In genomic region chr5:96909218-96909617, GRCm38 (mm10) we compare ENCODE assay signal across 30 mouse cellular contexts.
DNase-seq lines count a peak whose midpoint lies in the region; ATAC-seq and TF ChIP-seq lines count a peak whose summit lies in the region.
"Had no signal": no experiment of that assay in that cellular context is flagged by ENCODE, and none has a peak within 500 bp of the region (broad histone marks: within the 10 kb centered on the region; RNA-seq: fewer than 3 reads in every experiment).

No protein-coding gene starts in this region.

- peaks cover 79% of the 10 kb centered on the region for H3K4me1 ChIP-seq in liver, embryonic 12.5 days
- peaks cover 26% of the 10 kb centered on the region for H3K4me1 ChIP-seq in liver, embryonic 11.5 days (replicated peaks; ENCODE audit: control insufficient read depth, insufficient read depth, low read length)
- H3K4me1 ChIP-seq in bone marrow macrophage, adult 2 months (ENCODE audit: control insufficient read depth, insufficient read depth, low read length), result peaks cover 46% of the 10 kb centered on the region
- peaks cover 44 to 48% of the 10 kb centered on the region in 2 experiments for H3K4me1 ChIP-seq in liver, embryonic 14.5 days (replicated peaks; ENCODE audit: control insufficient read depth in 2 of 2, insufficient read depth in 2 of 2, low read length in 1 of 2)
- peaks cover 48% of the 10 kb centered on the region for H3K4me1 ChIP-seq in liver, postnatal 0 days (ENCODE audit: insufficient read depth)
- no peaks in the 10 kb centered on the region for H3K4me1 ChIP-seq in kidney, embryonic 14.5 days (ENCODE audit: control insufficient read depth, insufficient read depth, low read length)

- no peak for TF ChIP-seq EP300 in liver, embryonic 14.5 days (IDR thresholded peaks at IDR 0.05; ENCODE audit: low read depth)
- no peak for TF ChIP-seq EP300 in liver, postnatal 0 days (IDR thresholded peaks at IDR 0.05; ENCODE audit: low read depth)

- ATAC-seq in liver, embryonic 12.5 days, result no peak
- ATAC-seq in liver, embryonic 11.5 days (replicated peaks; ENCODE audit: low FRiP score), result no peak
- no peak for ATAC-seq in liver, embryonic 14.5 days (ENCODE audit: insufficient read depth)
- ATAC-seq in liver, postnatal 0 days, result no peak
- ATAC-seq in kidney, embryonic 14.5 days (ENCODE audit: low FRiP score, low TSS enrichment), result no peak
- ATAC-seq: activated CD4-positive, CD25-positive, alpha-beta regulatory T cell, adult 4 months; CD4-positive, CD25-positive, alpha-beta regulatory T cell, adult 4 months; forebrain, embryonic 15.5 days; hindbrain, embryonic 16.5 days had no signal

- no peaks in the 10 kb centered on the region for H3K9me3 ChIP-seq in liver, embryonic 12.5 days (replicated peaks)
- no peaks in the 10 kb centered on the region for H3K9me3 ChIP-seq in liver, embryonic 11.5 days (ENCODE audit: control insufficient read depth, low read length)
- H3K9me3 ChIP-seq in liver, embryonic 14.5 days (ENCODE audit: control insufficient read depth, low read length), result no peaks in the 10 kb centered on the region
- no peaks in the 10 kb centered on the region for H3K9me3 ChIP-seq in liver, postnatal 0 days (ENCODE audit: low read length)
- no peaks in the 10 kb centered on the region for H3K9me3 ChIP-seq in kidney, embryonic 14.5 days (ENCODE audit: control insufficient read depth, low read length)
- H3K9me3 ChIP-seq: embryonic facial prominence, embryonic 10.5 days; embryonic facial prominence, embryonic 13.5 days; forebrain, embryonic 12.5 days; forebrain, embryonic 15.5 days; heart, embryonic 15.5 days; hindbrain, embryonic 13.5 days had no signal

- peak overlapping the region; percentile 27; the same call in 1 of the 2 replicates for H3K9ac ChIP-seq in liver, embryonic 12.5 days
- H3K9ac ChIP-seq in liver, embryonic 11.5 days (ENCODE audit: low read depth, low read length), result no peak overlapping the region
- no peak overlapping the region for H3K9ac ChIP-seq in liver, embryonic 14.5 days (replicated peaks)
- H3K9ac ChIP-seq in liver, postnatal 0 days (replicated peaks), result no peak overlapping the region
- H3K9ac ChIP-seq in kidney, embryonic 14.5 days (ENCODE audit: low read depth, low read length), result no peak overlapping the region
- H3K9ac ChIP-seq: embryonic facial prominence, embryonic 13.5 days; forebrain, embryonic 12.5 days; forebrain, embryonic 15.5 days; heart, embryonic 15.5 days; hindbrain, embryonic 13.5 days had no signal

- no peak overlapping the region for H3K4me3 ChIP-seq in liver, embryonic 12.5 days
- H3K4me3 ChIP-seq in liver, embryonic 11.5 days (ENCODE audit: low read depth, low read length), result no peak overlapping the region
- H3K4me3 ChIP-seq in bone marrow macrophage, adult 2 months (ENCODE audit: insufficient read depth, low read length), result no peak overlapping the region
- no peak overlapping the region for H3K4me3 ChIP-seq in liver, embryonic 14.5 days (ENCODE audit: insufficient read depth in 1 of 2, low read depth in 2 of 2, low read length in 2 of 2)
- H3K4me3 ChIP-seq in liver, postnatal 0 days (ENCODE audit: low read depth, low read length), result no peak overlapping the region
- no peak overlapping the region for H3K4me3 ChIP-seq in kidney, embryonic 14.5 days (ENCODE audit: low read length)
- H3K4me3 ChIP-seq: embryonic facial prominence, embryonic 10.5 days; embryonic facial prominence, embryonic 13.5 days; erythroblast, embryonic 14.5 days; forebrain, embryonic 12.5 days; forebrain, embryonic 15.5 days; heart, embryonic 15.5 days; hindbrain, embryonic 10.5 days; hindbrain, embryonic 13.5 days had no signal

- H3K36me3 ChIP-seq in liver, embryonic 12.5 days, result no peaks in the 10 kb centered on the region
- H3K36me3 ChIP-seq in liver, embryonic 11.5 days (ENCODE audit: control insufficient read depth, insufficient read depth, low read length), result no peaks in the 10 kb centered on the region
- H3K36me3 ChIP-seq in liver, embryonic 14.5 days (replicated peaks; ENCODE audit: control insufficient read depth, insufficient read depth, low read depth), result no peaks in the 10 kb centered on the region
- H3K36me3 ChIP-seq in liver, postnatal 0 days (replicated peaks; ENCODE audit: insufficient read depth, low read length), result no peaks in the 10 kb centered on the region
- no peaks in the 10 kb centered on the region for H3K36me3 ChIP-seq in kidney, embryonic 14.5 days (ENCODE audit: control insufficient read depth, insufficient read depth, low read length)
- H3K36me3 ChIP-seq: embryonic facial prominence, embryonic 10.5 days; embryonic facial prominence, embryonic 13.5 days; forebrain, embryonic 12.5 days; forebrain, embryonic 15.5 days; heart, embryonic 15.5 days; hindbrain, embryonic 10.5 days; hindbrain, embryonic 13.5 days had no signal

- no peaks in the 10 kb centered on the region for H3K27me3 ChIP-seq in liver, embryonic 12.5 days (replicated peaks)
- no peaks in the 10 kb centered on the region for H3K27me3 ChIP-seq in liver, embryonic 11.5 days (replicated peaks; ENCODE audit: control insufficient read depth, insufficient read depth, low read length)
- H3K27me3 ChIP-seq in liver, embryonic 14.5 days (ENCODE audit: control insufficient read depth, insufficient read depth, low read length), result no peaks in the 10 kb centered on the region
- H3K27me3 ChIP-seq in liver, postnatal 0 days (ENCODE audit: insufficient read depth, low read length), result no peaks in the 10 kb centered on the region
- no peaks in the 10 kb centered on the region for H3K27me3 ChIP-seq in kidney, embryonic 14.5 days (ENCODE audit: control insufficient read depth, insufficient read depth, low read length)
- H3K27me3 ChIP-seq: embryonic facial prominence, embryonic 13.5 days; forebrain, embryonic 12.5 days; forebrain, embryonic 15.5 days; heart, embryonic 15.5 days; hindbrain, embryonic 13.5 days had no signal

- 56% methylated on average over 6 of the region's 6 CpGs for WGBS in liver, embryonic 12.5 days (ENCODE audit: insufficient replicate concordance)
- 71% methylated on average over 6 of the region's 6 CpGs for WGBS in liver, embryonic 11.5 days
- 58% methylated on average over 6 of the region's 6 CpGs for WGBS in liver, embryonic 14.5 days (ENCODE audit: insufficient replicate concordance)
- 72% methylated on average over 6 of the region's 6 CpGs for WGBS in liver, postnatal 0 days (ENCODE audit: insufficient replicate concordance)
- WGBS in kidney, embryonic 14.5 days, result 78% methylated on average over 6 of the region's 6 CpGs

- no peak for TF ChIP-seq CTCF in bone marrow macrophage, adult 2 months (IDR thresholded peaks at IDR 0.05; ENCODE audit: low read depth, low read length)
- no peak for TF ChIP-seq CTCF in liver, embryonic 14.5 days (IDR thresholded peaks at IDR 0.05; ENCODE audit: low read depth)
- no peak for TF ChIP-seq CTCF in liver, postnatal 0 days (IDR thresholded peaks at IDR 0.05; ENCODE audit: low read depth)

- TF ChIP-seq POLR2A in bone marrow macrophage, adult 2 months (IDR thresholded peaks at IDR 0.05; ENCODE audit: borderline replicate concordance, low read depth, low read length), result no peak

- H3K4me2 ChIP-seq in liver, embryonic 12.5 days, result no peak overlapping the region
- no peak overlapping the region for H3K4me2 ChIP-seq in liver, embryonic 11.5 days
- H3K4me2 ChIP-seq in liver, embryonic 14.5 days (ENCODE audit: low read depth), result no peak overlapping the region
- no peak overlapping the region for H3K4me2 ChIP-seq in liver, postnatal 0 days (ENCODE audit: low read depth, low read length)
- no peak overlapping the region for H3K4me2 ChIP-seq in kidney, embryonic 14.5 days (replicated peaks; ENCODE audit: low read depth, low read length)
- H3K4me2 ChIP-seq: embryonic facial prominence, embryonic 13.5 days; forebrain, embryonic 12.5 days; forebrain, embryonic 15.5 days; heart, embryonic 11.5 days; heart, embryonic 15.5 days; hindbrain, embryonic 13.5 days had no signal

- H3K27ac ChIP-seq in liver, embryonic 12.5 days, result peak overlapping the region; percentile 50
- no peak overlapping the region for H3K27ac ChIP-seq in liver, embryonic 11.5 days (ENCODE audit: low read depth, low read length)
- H3K27ac ChIP-seq in bone marrow macrophage, adult 2 months (ENCODE audit: insufficient read depth, low read depth, low read length), result peak overlapping the region; percentile 73
- peak overlapping the region; percentile 55 for H3K27ac ChIP-seq in liver, embryonic 14.5 days
- H3K27ac ChIP-seq in liver, postnatal 0 days (ENCODE audit: low read depth), result peak overlapping the region; percentile 51
- no peak overlapping the region for H3K27ac ChIP-seq in kidney, embryonic 14.5 days (ENCODE audit: low read depth, low read length)
- H3K27ac ChIP-seq: embryonic facial prominence, embryonic 10.5 days; embryonic facial prominence, embryonic 13.5 days; forebrain, embryonic 12.5 days; forebrain, embryonic 15.5 days; heart, embryonic 15.5 days; hindbrain, embryonic 10.5 days; hindbrain, embryonic 13.5 days had no signal

- DNase-seq in liver, embryonic 11.5 days (ENCODE audit: low spot score), result no peak
- no peak for DNase-seq in liver, embryonic 14.5 days (ENCODE audit: low read depth in 3 of 3, low spot score in 3 of 3)
- no peak for DNase-seq in liver, postnatal 0 days
- DNase-seq in adrenal gland, postnatal 36 days, result no peak
- DNase-seq in T-cell, adult 2 months (ENCODE audit: low spot score), result no peak
- DNase-seq: adrenal gland, adult 8-10 months; adrenal gland, postnatal 25 days; cerebellum, adult 11-12 months; cerebellum, adult 8-10 months; cerebellum, postnatal 10 days; cerebellum, postnatal 36 days; embryo, embryonic 11 days; gastrocnemius, postnatal 25 days; heart, postnatal 10 days; heart, postnatal 36 days had no signal

Comparison
In these comparisons a context has a peak if more than half of its experiments do, and no peak if none do; other contexts are left out.
1. H3K27ac ChIP-seq: peak in liver, embryonic 12.5 days (single experiment), bone marrow macrophage, adult 2 months (single experiment), liver, embryonic 14.5 days (single experiment) and liver, postnatal 0 days (single experiment); none in liver, embryonic 11.5 days (single experiment) and kidney, embryonic 14.5 days (single experiment).